Mouse (Mus musculus) liver, embryonic 14.5 days (tissue): Measurements from ENCODE around the gene Adgrg7. TPM values are rescaled to one million over a fixed set of nuclear protein-coding genes. Genes with fewer than 3 reads are reported as not detected.

Source experiments
- ATAC-seq: fragments of 200-750 bp; cut with Nextera tagmentation; 2 replicates; pipeline ENCODE4 v1.8.0; 2017; ENCODE audit warnings: moderate number of reproducible peaks, mild to moderate bottlenecking, moderate library complexity; ENCODE audit not compliant: insufficient read depth
- DNase-seq, 3 experiments: peaks; one replicate each; pipeline ENCODE4 v3.0.0-alpha.2; 2012 to 2013; ENCODE audit warnings: low read depth in 3 of 3, low spot score in 3 of 3
- H3K27ac ChIP-seq: fragments of 300-500 bp; sonication (generic); 2 replicates; pipeline ENCODE4 v1.5.1; 2014; ENCODE audit warnings: moderate library complexity, mild to moderate bottlenecking, control low read depth, inconsistent platforms
- H3K27me3 ChIP-seq: fragments of 300-500 bp; sonication (generic); 2 replicates; pipeline ENCODE4 v1.6.1; 2014; ENCODE audit warnings: mild to moderate bottlenecking, low read length, moderate library complexity; ENCODE audit not compliant: control insufficient read depth, insufficient read depth
- H3K36me3 ChIP-seq: fragments of 300-500 bp; sonication (generic); replicated peaks from 2 replicates; pipeline ENCODE4 v1.6.1; 2014; ENCODE audit warnings: low read depth; ENCODE audit not compliant: control insufficient read depth, insufficient read depth
- H3K4me1 ChIP-seq, 2 experiments: fragments of 200-500 bp in 1 of 2; fragments of 300-500 bp in 1 of 2; sonication (generic) in 1 of 2; replicated peaks; 2 replicates each; pipeline ENCODE4 v1.6.1; 2012 to 2014; ENCODE audit warnings: antibody characterized with exemption in 1 of 2, inconsistent platforms in 1 of 2, low read length in 1 of 2; ENCODE audit not compliant: control insufficient read depth in 2 of 2, insufficient read depth in 2 of 2
- H3K4me2 ChIP-seq: fragments of 300-500 bp; sonication (generic); 2 replicates; pipeline ENCODE4 v1.6.1; 2014; ENCODE audit warnings: low read depth, mild to moderate bottlenecking, control low read depth, moderate library complexity
- H3K4me3 ChIP-seq, 2 experiments: fragments of 200-500 bp in 1 of 2; fragments of 300-500 bp in 1 of 2; sonication (generic) in 1 of 2; 2 replicates each; pipeline ENCODE4 v1.5.1; 2012 to 2014; ENCODE audit warnings: low read depth in 2 of 2, low read length in 2 of 2, mild to moderate bottlenecking in 2 of 2, control low read depth in 1 of 2, inconsistent platforms in 1 of 2, moderate library complexity in 1 of 2; ENCODE audit not compliant: insufficient read depth in 1 of 2
- H3K9ac ChIP-seq: fragments of 300-500 bp; sonication (generic); replicated peaks from 2 replicates; pipeline ENCODE4 v1.6.1; 2014; ENCODE audit warnings: mild to moderate bottlenecking, control low read depth, moderate library complexity
- H3K9me3 ChIP-seq: fragments of 300-500 bp; sonication (generic); 2 replicates; pipeline ENCODE4 v1.6.1; 2016; ENCODE audit warnings: low read length, mixed read lengths; ENCODE audit not compliant: control insufficient read depth
- CTCF ChIP-seq: IDR thresholded peaks from 2 replicates; pipeline ENCODE4 v1.5.1; 2016; ENCODE audit warnings: antibody characterized with exemption, low read depth, control low read depth
- EP300 ChIP-seq: IDR thresholded peaks from 2 replicates; pipeline ENCODE4 v1.6.1; 2016; ENCODE audit warnings: antibody characterized with exemption, low read depth
- WGBS: fragments of 180-500 bp; shearing (Covaris S2); extraction: QIAGEN DNeasy Blood & Tissue Kit; methylation state at CpG from one replicate; pipeline ENCODE4 v1.1.7; 2014; ENCODE audit not compliant: insufficient replicate concordance; 5-methylcytosine and 5-hydroxymethylcytosine counted together
- polyA plus RNA-seq, 2 experiments: library from polyadenylated mRNA; depleted of rRNA in 1 of 2; stranded (reverse) in 1 of 2; unstranded in 1 of 2; fragments of >200 nt; fragmentation: Nextera tagmentation in 1 of 2; extraction: Ambion mirVana in 1 of 2; gene quantifications; 2 replicates each; pipeline versions ENCODE4 v1.2.1 to v1.2.3; 2012 to 2014

Adgrg7 gene
- polyA plus RNA-seq, 2 experiments = 0.04 to 0.09 TPM

DNA sequence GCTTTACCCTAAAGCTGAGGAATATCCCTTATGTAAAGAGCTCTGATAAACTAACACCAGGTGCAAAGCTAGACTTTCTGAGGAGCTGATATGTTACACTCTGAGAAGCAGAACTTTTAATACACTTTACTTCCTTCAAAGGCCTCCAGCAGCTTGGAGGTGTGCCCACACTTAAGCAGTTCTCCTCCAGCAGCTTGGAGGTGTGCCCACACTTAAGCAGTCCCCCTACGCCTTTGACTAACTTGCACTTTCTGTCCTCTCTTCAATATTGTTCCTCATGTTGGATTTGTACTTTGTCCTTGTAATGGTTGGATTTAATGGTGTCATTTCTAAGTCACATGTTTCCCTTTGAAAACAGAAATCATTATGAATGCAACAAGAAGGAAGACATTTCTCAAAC is 1.9 kb downstream of the Adgrg7 start:
- no peak overlapping the region for H3K4me3 ChIP-seq
- ATAC-seq = no peak

DNA sequence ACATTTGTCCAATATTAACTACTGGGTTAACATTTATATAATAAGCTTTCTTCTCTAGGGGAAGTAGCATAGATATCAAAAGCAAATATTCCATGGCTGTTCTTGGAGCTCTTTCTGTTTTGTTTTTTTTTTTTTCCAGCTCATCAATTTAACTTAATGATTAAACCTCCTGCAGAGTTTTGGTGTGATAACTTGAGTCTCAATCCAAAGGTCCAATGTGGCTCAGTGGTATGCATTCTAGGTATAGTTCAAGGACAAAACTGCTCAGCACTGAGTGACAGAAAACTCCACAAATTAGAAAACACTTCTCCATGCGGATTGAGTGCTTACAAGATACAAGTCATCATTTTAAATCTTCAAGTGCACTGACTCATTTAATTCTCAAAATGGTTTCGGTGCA is 9.7 kb downstream of the Adgrg7 start:
- Histone ChIP-seq H3K4me2 (no peak overlapping the region), H3K27ac (no peak overlapping the region), H3K4me1 (no peaks in the 10 kb centered on the region), H3K9me3 (no peaks in the 10 kb centered on the region), H3K36me3 (no peaks in the 10 kb centered on the region), H3K9ac (no peak overlapping the region), H3K27me3 (no peaks in the 10 kb centered on the region), H3K4me3 (no peak overlapping the region)
- WGBS = 53% methylated on average over 2 of the region's 2 CpGs
- no peak for DNase-seq
- TF ChIP-seq CTCF (no peak), EP300 (no peak)
- no peak for ATAC-seq

More for the DNA sequence above, 1.9 kb downstream of the Adgrg7 start:
- no peak for DNase-seq
- no peak overlapping the region for H3K4me2 ChIP-seq
- no peaks in the 10 kb centered on the region for H3K36me3 ChIP-seq
- no peak overlapping the region for H3K9ac ChIP-seq
- peaks cover 0 to 5% of the 10 kb centered on the region in 2 experiments; a peak in 3 of 4 replicates for H3K4me1 ChIP-seq
- no peaks in the 10 kb centered on the region for H3K27me3 ChIP-seq
- no peaks in the 10 kb centered on the region for H3K9me3 ChIP-seq
- TF ChIP-seq CTCF (no peak), EP300 (no peak)
- H3K27ac ChIP-seq = no peak overlapping the region
- WGBS = 75% methylated on average over 1 of the region's 1 CpGs

DNA sequence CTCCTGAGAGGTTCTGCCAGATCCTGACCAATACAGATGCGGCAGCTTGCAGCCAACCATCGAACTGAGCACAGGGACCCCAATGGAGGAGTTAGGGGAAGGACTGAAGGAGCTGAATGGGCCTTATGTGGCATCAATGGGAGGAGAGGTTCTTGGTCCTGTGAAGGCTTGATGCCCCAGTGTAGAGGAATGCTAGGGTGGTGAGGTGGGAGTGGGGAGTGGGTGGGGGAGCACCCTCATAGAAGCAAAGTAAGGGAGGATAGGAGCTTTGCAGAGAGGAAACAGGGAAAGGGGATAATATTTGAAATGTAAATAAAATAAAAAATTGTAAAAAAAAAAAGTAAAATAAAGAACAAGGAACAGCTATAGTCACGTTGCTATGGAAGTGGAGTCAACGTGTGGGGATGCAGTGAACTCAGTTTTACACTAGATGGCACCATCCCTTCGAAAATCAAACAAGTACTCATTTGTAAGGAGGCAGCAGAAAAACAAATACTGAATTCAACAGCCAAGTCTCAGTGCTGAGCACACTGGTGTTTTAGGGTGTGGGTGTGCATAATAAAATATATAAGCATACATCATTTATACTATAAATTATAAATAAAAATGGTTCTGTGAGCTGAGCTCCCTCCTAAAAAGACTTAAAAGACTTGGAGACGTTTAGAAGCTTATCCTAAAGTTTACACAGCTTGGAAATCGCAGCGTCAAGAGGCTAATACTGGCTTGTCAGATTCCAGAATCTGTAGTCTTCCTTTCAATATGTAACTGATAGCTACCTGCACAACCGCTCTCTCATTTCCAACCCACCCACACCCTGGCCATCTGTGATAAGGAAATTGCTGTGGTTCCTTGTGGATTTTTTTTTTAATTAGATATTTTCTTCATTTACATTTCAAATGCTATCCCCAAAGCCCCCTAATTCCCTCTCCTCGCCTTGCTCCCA is 24.2 kb downstream of the Adgrg7 start:
- no peak overlapping the region for H3K9ac ChIP-seq
- H3K4me2 ChIP-seq = no peak overlapping the region
- no peaks in the 10 kb centered on the region for H3K36me3 ChIP-seq
- peak; percentile 26 to 29 (median 28) for DNase-seq
- no peaks in the 10 kb centered on the region for H3K27me3 ChIP-seq
- no peak overlapping the region for H3K27ac ChIP-seq
- H3K4me3 ChIP-seq = no peak overlapping the region
- WGBS = 32% methylated on average over 10 of the region's 10 CpGs
- ATAC-seq = 0 out of 2 replicates have a peak, but pooled peaks have one; percentile 28
- peak; percentile 65 for TF ChIP-seq CTCF
- TF ChIP-seq EP300 = no peak
- no peaks in the 10 kb centered on the region; a peak in 1 of 4 replicates for H3K4me1 ChIP-seq
- no peaks in the 10 kb centered on the region for H3K9me3 ChIP-seq

DNA sequence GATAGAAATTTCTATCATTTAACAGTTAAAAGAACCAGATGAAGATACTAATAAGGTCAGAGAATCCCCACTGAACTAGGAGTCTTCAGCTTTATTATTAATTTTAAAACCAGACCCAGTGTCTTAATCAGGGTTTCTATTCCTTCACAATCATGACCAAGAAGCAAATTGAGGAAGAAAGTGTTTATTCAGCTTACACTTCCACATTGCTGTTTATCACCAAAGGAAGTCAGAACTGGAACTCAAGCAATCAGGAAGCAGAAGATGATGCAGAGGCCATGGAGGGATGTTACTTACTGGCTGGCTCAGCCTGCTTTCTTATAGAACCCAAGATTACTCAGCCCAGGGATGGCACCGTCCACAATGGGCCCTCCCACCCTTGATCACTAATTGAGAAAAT is 66.6 kb downstream of the Adgrg7 start:
- Histone ChIP-seq H3K27me3 (no peaks in the 10 kb centered on the region), H3K9ac (no peak overlapping the region), H3K9me3 (no peaks in the 10 kb centered on the region), H3K4me3 (no peak overlapping the region), H3K4me1 (no peaks in the 10 kb centered on the region), H3K27ac (no peak overlapping the region), H3K4me2 (no peak overlapping the region), H3K36me3 (no peaks in the 10 kb centered on the region)
- no peak for TF ChIP-seq EP300
- TF ChIP-seq CTCF = no peak
- ATAC-seq (no peak), DNase-seq (no peak)
- 26% methylated on average over 1 of the region's 1 CpGs for WGBS

DNA sequence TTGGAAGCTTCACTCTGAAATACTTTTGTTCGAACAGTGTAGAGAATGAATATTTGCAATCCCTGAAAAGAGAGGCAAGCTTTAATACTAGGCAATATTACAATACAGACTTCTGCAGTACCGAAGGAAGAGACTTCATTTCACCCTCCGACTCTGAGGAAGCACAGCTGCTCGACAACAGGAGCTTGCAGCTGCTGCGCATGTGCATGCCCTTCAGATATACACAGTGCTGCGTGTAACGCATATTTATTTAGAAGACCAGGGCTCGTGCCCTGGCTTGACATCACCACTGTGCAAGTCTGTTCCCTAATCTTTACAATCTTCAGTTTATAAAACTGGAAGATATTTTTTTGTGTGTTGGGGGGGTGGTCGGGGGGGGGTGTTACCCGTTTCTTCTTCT is 70.7 kb downstream of the Adgrg7 start:
- TF ChIP-seq EP300 = no peak
- no peaks in the 10 kb centered on the region for H3K36me3 ChIP-seq
- H3K9me3 ChIP-seq = no peaks in the 10 kb centered on the region
- H3K4me3 ChIP-seq = no peak overlapping the region
- H3K27me3 ChIP-seq = no peaks in the 10 kb centered on the region
- DNase-seq (no peak), ATAC-seq (no peak)
- no peak overlapping the region for H3K27ac ChIP-seq
- WGBS = 71% methylated on average over 10 of the region's 10 CpGs
- no peak overlapping the region for H3K4me2 ChIP-seq
- H3K4me1 ChIP-seq = peaks cover 5 to 8% of the 10 kb centered on the region in 2 experiments; a peak in 3 of 4 replicates
- H3K9ac ChIP-seq = no peak overlapping the region
